Mouse (Mus musculus): Measurements from ENCODE around the gene Gfod2. TPM values are rescaled to one million over a fixed set of nuclear protein-coding genes. Genes with fewer than 3 reads are reported as not detected.

Gfod2 gene
- total RNA-seq, 2 experiments from 2014 or later = 25.4 to 26.3 TPM

DNA sequence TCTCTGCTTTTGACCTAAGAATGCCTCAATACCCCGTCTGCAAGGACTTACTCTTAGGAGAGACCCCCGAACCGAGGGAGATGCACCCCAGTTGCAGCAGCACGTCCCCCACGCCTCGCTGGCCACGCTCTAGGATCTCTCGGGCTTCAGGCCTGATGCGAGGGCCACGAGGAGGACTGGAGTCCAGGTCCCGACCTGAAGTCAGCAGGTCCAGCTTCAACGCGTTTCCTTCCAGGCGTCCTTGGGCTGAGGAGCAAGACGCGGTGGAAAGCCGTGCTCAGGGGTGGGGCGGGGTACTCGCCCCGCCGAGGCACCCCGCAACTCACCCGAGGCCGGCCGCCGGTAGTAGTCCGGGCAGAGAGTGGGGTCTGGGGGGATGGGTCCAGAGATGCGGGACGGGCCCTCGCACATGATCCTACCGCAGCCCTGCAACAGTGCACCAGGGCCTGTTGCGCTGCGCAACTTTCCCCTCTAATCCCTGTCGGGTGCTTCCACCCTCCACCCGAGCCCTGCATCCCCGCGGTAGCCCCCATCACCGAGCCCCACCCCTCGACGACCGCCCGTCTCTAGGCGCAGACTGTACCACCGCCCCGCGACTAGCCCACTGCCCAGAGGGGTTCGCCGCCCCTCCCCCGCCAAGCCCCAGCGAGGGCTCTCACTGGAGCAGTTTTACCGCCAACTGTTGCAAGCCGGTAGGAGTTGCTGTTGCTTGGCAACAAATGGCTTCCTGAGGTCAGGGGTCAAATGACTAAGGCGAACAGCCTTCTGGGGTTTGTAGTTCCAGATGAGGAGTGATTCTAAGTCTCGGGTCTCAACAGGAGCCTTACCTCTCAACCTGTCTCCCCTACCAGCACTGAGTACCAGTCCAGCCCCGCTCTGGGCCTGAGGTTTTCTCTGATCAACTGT, 50.7 kb downstream of the Gfod2 start, which contains the start of the genes 4933405L10Rik and Enkd1:
4933405L10Rik (plus strand) TSS at position 158 of the 906 bp plus-strand sequence.
Enkd1 (minus strand) TSS at position 713 of the 906 bp plus-strand sequence.
- DNase-seq (ENCODE audit: low spot score in 2 of 2) = peak; percentile 73 to 83
- intact Hi-C loops (cut with DNase I) = no loop called here

GRCm38 (mm10) chr8:105706426-105706825, 52.0 kb downstream of the Gfod2 start:
- intact Hi-C loops (cut with DNase I) = no loop called here

GRCm38 (mm10) chr8:105704955-105705354, 53.5 kb downstream of the Gfod2 start:
- intact Hi-C loops (cut with DNase I) = loop anchor here (5.0 kb wide), 1 partner anchor 83 kb away; no protein-coding TSS in a partner anchor
- no peak for DNase-seq (ENCODE audit: low spot score in 2 of 2)

More at GRCm38 (mm10) chr8:105706426-105706825, 52.0 kb downstream of the Gfod2 start:
- no peak for DNase-seq (ENCODE audit: low spot score in 2 of 2)

DNA sequence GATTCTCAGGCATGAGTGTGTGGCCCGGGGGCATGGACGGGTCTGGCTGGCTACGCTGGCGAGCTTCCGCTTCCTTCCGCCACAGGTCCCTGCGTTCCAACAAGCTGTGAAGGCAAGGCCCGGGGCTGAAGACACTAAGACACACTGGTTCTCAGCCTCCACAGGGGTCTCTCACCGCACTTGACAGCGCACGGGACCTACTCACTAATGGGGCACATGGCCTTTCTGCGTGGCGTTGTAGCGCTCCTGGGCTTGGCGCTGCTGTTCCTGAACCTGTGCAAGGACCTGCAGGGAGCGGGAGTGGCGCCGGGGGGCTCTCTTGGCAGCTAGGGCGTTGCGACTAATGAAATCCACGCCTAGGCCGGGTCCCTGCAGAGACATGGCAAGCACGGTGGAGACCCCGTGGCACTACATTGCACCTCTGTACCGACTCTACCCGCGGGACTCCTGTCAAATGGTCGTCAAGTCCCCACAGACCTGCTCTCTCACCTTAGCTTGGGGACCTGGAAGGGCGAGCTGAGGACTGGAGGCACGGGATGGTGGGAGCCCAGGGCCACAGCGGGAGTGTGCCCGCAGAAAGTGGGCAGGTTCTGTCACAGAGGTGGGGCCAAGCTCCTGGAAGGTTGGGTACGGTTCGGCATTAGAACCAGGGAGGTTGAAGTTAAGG, 54.2 kb downstream of the Gfod2 start:
- intact Hi-C loops (cut with DNase I) = loop anchor here (5.0 kb wide), 1 partner anchor 82 kb away; no protein-coding TSS in a partner anchor
- no peak for DNase-seq (ENCODE audit: low spot score in 2 of 2)

- DNase-seq (ENCODE audit: low spot score in 2 of 2) = no peak
- intact Hi-C loops (cut with DNase I) = loop anchor here (5.0 kb wide), 1 partner anchor 81 kb away; no protein-coding TSS in a partner anchor
Observed at GRCm38 (mm10) chr8:105702731-105703415, 55.6 kb downstream of the Gfod2 start.

GRCm38 (mm10) chr8:105702001-105702401, 56.5 kb downstream of the Gfod2 start:
- DNase-seq (ENCODE audit: low spot score in 2 of 2) = peak in 1 of 2 experiments; percentile 40
- intact Hi-C loops (cut with DNase I) = loop anchor here (5.0 kb wide), 1 partner anchor 80 kb away; no protein-coding TSS in a partner anchor

DNA sequence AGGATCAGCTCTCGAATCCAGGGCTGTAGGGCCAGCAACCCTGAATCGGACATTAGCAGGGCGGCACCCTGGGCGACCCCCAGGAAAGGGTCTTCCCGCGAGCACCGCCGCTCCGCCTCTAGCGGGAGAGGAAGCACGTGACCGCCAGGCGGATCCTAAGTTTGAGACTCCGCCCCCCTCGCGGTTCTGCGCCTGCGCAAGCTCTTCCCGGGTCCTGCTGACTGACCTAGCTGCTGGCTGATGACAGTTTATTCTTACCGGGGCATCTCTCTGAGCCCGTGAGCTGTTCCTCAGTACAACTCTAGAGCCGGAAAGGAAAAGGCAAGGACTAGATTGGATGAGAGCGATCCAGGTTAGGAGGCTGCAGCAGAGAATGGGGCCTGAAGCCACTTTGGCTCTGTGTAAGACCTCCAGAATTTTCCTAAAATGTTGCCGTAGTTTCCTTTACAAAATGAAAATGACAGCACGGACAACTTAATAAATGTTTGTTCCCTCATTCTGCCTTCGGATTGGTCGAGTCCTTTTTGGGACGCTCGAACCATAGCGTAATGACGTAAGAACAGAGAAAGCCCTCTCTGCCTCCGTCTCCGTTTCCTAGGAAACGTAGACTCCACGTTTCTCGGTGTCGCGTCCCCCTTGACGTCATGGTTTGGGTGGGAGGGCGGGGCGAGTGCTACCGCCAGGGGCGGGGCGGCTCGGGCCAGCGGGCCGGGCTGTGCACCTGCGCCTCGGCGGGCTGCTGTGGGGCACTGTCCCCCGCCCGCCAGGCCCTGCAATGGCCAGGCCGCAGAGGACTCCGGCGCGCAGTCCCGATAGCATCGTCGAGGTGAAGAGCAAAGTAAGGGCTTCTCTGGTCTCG, 57.3 kb downstream of the Gfod2 start, which contains the start of the genes Acd and Pard6a:
Acd (minus strand) TSS at position 137 of the 859 bp plus-strand sequence.
Pard6a (plus strand) TSS at position 183 of the 859 bp plus-strand sequence.
- intact Hi-C loops (cut with DNase I) = loop anchor here (5.0 kb wide), 1 partner anchor 79 kb away; no protein-coding TSS in a partner anchor
- DNase-seq (ENCODE audit: low spot score in 2 of 2) = peak; percentile 93 to 94

DNA sequence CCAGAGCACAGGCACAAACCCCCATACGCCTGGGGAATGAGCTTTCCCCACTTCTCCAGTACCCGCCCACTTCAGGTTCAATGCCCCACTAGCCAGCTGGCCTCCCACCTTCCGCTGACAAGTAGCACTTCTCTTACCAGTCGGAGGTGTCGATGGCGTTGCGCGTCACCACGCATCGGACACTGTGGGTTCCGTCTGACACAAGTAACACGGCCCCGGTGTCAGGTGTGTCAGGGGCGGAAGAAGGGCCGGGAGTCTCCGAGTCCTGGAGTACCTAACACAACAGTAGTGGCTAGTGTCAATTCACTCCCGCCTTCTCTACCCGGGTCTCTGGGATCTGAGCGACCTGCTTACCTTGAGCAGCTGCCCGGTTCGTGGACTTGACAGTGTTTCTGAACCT, 57.9 kb downstream of the Gfod2 start:
- intact Hi-C loops (cut with DNase I) = loop anchor here (5.0 kb wide), 1 partner anchor 78 kb away; no protein-coding TSS in a partner anchor
- peak in 1 of 2 experiments; percentile 75 for DNase-seq (ENCODE audit: low spot score in 2 of 2)

GRCm38 (mm10) chr8:105699488-105700215, 58.8 kb downstream of the Gfod2 start:
- intact Hi-C loops (cut with DNase I) = loop anchor here (5.0 kb wide), 1 partner anchor 77 kb away; no protein-coding TSS in a partner anchor
- no peak for DNase-seq (ENCODE audit: low spot score in 2 of 2)

- DNase-seq (ENCODE audit: low spot score in 2 of 2) = no peak
- intact Hi-C loops (cut with DNase I) = no loop called here
Observed at GRCm38 (mm10) chr8:105698734-105699133, 59.7 kb downstream of the Gfod2 start.

DNA sequence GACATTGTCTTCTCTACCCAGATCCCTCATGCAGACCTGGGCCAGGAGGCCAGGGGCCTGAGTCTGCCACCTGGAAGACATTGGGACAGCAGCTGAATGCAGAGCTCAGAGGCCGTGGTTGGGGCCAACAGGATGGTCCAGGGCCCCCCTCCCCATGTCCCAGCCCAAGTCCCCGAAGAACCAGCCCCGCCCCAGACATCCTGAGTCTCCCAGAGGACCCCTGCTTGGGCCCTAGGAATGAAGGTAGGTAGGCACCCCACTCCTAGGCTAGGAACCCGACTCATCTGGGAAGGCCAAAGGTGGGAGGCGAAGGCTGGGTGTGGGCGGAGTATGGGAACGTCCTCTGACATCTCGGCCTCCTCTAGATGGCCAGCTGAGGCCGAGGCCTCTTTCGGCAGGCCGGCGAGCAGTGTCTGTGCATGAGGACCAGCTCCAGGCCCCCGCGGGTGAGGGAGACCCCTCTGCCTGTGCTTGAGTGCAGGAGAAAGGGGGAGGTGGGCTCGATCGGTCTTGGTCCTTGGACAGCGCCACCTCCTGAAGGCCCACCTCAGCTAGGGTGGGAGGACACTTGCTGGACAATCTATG, 61.2 kb downstream of the Gfod2 start:
- intact Hi-C loops (cut with DNase I) = no loop called here
- no peak for DNase-seq (ENCODE audit: low spot score in 2 of 2)

- intact Hi-C loops (cut with DNase I) = no loop called here
- DNase-seq (ENCODE audit: low spot score in 2 of 2) = no peak
Observed at GRCm38 (mm10) chr8:105695080-105695780, 63.2 kb downstream of the Gfod2 start.

- peak; percentile 56 to 62 for DNase-seq (ENCODE audit: low spot score in 2 of 2)
- intact Hi-C loops (cut with DNase I) = loop anchor here (5.0 kb wide), 1 partner anchor 57 kb away; the partner anchor contains the start of genes Agrp and Ctcf
Observed at GRCm38 (mm10) chr8:105694051-105694799, 64.2 kb downstream of the Gfod2 start.

GRCm38 (mm10) chr8:105693648-105694047, 64.8 kb downstream of the Gfod2 start:
- peak; percentile 81 to 87 for DNase-seq (ENCODE audit: low spot score in 2 of 2)
- intact Hi-C loops (cut with DNase I) = loop anchor here (5.0 kb wide), 1 partner anchor 56 kb away; the partner anchor contains the start of genes Agrp and Ctcf

GRCm38 (mm10) chr8:105692449-105693182, 65.8 kb downstream of the Gfod2 start:
- peak in 1 of 2 experiments; percentile 2 for DNase-seq (ENCODE audit: low spot score in 2 of 2)
- intact Hi-C loops (cut with DNase I) = loop anchor here (5.0 kb wide), 1 partner anchor 55 kb away; the partner anchor contains the start of genes Agrp and Ctcf

All from left cerebral cortex, postnatal 36 days (tissue).